Mouse (Mus musculus) CH12F3 (cell line): Measurements from ENCODE around the gene Rps6ka5.

Experiments
- in situ Hi-C: fragments of 300-500 bp; cut with MboI; formaldehyde crosslinking; loops from 2 replicates; pipeline ENCODE4 v1.14.3; 2020; ENCODE audit warnings: low sequenced_read_pairs

Gene Rps6ka5

GRCm38 (mm10) chr12:100725458-100725786 is 1.4 kb downstream of the Rps6ka5 start:
- in situ Hi-C loops: no loop called here

GRCm38 (mm10) chr12:100724606-100725457 is 2.0 kb downstream of the Rps6ka5 start:
- in situ Hi-C loops: no loop called here

DNA sequence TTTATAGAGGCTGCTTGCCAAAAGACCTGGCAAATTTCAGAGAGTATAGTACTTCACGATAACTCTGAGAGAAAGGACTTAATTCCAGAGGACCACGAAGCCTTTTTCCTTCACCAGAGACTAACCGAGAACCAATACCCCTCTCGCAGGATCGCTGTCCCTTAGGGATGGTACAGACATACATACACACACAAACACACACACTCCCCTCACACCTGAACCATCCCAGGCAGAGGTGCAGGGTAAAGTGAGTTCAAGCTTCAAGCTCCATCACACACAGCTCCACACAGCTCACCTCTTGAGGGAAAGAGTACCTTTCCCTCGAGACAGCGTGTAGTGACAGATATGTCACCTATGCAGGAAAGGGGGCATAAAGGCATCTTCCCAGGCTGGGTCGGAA is 2.6 kb downstream of the Rps6ka5 start:
- in situ Hi-C loops: no loop called here

DNA sequence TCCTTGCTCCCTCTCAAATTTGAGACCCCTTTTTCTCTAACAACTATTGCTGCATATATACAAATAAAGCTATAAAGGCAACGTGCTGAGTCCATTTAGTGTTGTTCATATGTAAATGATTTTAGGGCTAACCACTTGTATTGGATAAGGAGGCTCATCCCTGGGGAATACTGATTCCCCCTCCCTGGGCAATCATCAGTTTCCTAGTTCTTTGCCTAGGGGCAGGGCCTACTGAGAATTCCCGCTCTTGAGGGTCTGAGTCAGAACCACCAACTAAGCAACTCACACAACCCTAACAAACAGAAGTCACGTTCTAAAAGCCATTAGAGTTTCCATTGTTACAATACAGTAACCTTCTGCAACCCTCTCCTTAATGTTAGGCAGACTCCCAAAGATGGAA is 6.0 kb downstream of the Rps6ka5 start:
- in situ Hi-C loops: no loop called here

GRCm38 (mm10) chr12:100717446-100717845 is 9.3 kb downstream of the Rps6ka5 start:
- in situ Hi-C loops: no loop called here

GRCm38 (mm10) chr12:100716969-100717368 is 9.8 kb downstream of the Rps6ka5 start:
- in situ Hi-C loops: no loop called here

- in situ Hi-C loops: no loop called here
These were observed 15.0 kb downstream of the Rps6ka5 start for GRCm38 (mm10) chr12:100711819-100712218.

DNA sequence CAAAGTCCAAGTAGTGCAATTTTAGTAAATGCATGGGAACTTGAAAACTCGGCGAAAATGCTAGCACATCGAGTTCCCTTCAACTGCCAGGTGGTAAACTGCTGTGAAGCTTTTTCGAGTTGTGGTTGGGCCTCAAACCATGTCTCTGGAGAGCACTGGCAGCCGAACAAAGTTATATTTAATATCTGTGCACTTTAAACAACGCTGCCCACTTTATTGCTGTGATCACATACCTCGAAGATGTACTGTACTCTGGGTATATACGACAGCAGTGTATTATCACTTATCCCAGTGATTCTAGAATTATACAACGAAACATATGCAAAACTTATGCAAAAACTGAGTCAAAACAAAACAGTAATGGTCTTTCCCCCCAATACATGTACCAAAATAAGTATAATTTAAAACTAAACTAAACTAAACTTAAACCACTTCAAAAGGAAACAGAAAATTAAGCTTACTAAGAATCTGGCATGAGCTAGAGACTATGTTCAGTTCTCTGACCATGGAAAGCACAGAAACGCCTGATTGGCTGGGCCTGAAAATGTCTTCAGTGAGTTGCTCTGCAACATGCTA is 15.6 kb downstream of the Rps6ka5 start:
- in situ Hi-C loops: no loop called here

DNA sequence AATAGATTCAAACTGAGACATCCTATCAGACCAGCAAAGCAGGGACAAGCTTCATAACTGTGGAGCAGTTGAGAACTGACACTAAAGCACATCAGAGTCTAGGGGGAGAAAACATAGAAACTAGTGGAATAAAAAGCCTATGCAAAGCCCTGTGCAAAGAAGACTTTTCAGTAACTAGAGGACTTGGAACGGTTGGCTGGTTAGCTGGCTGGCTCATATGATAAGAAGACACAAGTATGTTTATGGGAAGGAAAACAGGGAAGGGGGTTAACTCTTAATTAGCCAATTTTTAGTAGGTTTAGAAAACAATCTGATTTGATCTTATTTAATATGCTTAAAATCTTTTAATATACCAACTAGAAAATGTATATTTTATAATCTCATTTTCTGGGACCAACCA is 16.4 kb downstream of the Rps6ka5 start:
- in situ Hi-C loops: no loop called here

DNA sequence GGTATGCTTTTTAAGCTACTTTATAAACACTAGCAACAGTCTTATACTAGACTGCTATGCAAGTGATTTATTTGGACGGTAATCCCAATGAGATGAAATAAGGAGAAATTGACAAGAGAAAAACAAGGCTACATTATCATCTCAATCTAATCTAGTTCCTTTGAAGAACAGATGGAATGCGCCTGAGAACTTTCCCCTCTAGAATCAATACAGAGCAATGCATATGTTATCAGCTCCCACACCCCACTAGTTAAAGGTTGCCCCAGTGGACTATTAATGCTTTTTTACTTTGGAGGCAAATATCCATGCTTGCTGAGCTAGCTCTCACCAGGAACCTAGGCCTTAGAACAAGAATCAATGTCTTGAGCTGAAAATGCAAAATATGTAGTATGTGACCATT is 19.5 kb downstream of the Rps6ka5 start:
- in situ Hi-C loops: no loop called here

- in situ Hi-C loops: no loop called here
These were observed 21.6 kb downstream of the Rps6ka5 start for GRCm38 (mm10) chr12:100705057-100705722.

DNA sequence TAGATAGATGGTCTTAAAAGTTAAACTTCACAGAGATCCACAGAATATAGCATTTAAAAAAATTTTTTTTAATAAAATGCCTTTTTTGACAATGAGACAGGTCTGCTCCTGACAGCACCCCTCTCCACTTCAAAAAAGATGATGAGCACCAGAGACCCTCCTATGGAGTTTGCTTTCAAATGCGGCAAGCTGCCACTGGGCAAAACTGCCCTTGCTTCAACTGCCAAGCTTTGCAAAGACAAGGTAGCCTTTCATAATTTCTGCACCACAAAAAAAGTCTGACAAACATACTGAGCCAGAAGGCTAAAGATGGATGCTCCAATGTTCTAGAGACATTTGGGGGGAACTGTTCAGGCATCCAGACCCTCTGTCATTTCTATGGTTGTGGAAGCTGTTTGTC is 28.8 kb downstream of the Rps6ka5 start:
- in situ Hi-C loops: no loop called here

GRCm38 (mm10) chr12:100696621-100697020 is 30.2 kb downstream of the Rps6ka5 start:
- in situ Hi-C loops: no loop called here

DNA sequence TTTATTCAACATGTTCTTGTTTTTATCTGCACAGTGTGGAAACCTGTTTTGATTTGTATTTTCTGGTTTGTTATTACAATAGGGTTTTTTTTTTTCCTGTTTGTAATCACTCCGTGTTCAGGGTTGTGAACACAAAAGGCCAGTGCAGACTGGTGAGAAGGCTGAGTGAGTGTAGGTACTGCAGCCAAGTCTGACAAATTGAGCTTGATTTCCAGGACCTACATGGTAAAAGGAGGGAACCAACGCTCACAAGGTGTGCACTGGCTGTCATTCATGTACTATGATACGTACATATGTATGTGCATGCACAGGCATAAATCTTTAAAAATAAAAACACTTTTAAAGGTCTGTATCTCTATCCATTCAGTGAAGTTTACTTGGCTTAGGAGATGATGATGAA is 31.5 kb downstream of the Rps6ka5 start:
- in situ Hi-C loops: no loop called here

DNA sequence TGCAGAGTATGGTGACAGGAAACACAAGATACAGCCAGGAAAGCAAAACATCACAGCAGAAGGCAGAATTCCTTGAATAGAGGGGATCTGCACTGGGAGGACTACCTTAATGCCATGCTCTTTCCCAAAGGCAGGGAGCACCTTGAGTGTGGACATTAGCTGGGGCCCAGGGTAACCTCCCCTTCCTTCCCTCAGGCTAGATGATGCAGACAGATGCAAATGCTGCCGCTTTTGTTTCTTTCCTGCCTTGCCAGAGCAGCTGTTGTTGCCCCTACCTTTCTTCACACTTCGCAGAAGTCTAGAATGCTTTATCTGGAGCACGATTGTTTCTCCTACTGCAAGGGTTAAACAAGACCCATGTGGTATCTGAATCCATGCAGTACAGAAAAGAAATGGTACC is 34.6 kb downstream of the Rps6ka5 start:
- in situ Hi-C loops: no loop called here

GRCm38 (mm10) chr12:100690444-100690843 is 36.3 kb downstream of the Rps6ka5 start:
- in situ Hi-C loops: no loop called here

DNA sequence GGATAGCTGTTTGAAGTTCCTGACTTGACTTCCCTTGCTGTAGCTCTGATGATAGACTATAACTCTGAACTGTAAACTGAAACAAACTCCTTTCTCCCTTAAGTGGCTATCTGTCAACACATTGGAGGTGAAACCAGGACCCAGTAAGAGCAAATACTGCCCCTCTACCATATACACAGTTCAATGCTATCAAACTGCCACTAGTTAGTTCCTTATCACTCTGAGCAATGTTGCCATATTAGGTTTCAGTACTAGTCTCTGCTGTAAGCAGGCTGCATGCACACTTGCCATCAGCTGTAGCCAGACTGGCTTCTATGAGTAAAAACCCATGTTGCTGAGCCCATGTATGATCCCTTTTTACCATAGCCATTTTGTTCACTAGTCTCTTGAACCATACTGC is 38.6 kb downstream of the Rps6ka5 start:
- in situ Hi-C loops: no loop called here

DNA sequence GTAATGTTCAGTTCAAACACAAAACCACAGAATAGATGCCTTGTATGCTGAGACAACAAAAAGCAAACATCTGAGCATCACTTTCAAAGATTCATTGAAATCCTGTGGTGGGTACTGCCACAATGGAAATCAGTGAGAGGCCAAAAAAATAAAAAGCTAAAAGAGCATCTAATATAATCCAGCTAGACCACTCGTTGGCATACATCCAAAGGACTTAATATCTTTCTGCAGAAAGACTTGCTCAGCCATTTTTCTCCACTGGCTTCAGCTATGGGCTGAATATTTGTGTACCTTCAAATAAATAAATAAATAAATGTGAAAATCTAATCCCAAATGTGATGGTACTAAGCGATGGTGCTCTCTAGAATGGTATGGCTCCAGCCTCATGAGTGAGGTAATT is 39.8 kb downstream of the Rps6ka5 start:
- in situ Hi-C loops: no loop called here

- in situ Hi-C loops: no loop called here
These were observed 45.0 kb downstream of the Rps6ka5 start for GRCm38 (mm10) chr12:100681752-100682151.

GRCm38 (mm10) chr12:100681241-100681640 is 45.5 kb downstream of the Rps6ka5 start:
- in situ Hi-C loops: no loop called here

DNA sequence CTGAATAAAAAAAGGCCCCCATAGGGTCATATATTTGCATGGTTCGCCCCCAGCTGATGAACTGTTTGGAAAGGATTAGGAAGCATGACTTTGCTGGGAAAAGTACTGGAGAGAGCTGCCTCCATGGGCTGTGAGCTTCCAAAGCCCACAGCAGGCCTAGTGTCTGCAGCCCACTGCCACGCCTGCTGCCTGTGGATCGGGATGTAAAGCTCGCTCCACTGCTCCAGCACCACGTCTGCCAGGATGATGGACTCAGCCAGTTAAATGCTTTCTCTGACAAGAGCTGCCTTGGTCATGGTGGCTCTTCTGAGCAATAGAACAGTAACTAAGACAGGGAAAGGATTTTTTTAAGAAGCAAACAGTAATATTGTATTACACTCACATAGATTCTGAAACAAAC is 46.1 kb downstream of the Rps6ka5 start:
- in situ Hi-C loops: no loop called here

DNA sequence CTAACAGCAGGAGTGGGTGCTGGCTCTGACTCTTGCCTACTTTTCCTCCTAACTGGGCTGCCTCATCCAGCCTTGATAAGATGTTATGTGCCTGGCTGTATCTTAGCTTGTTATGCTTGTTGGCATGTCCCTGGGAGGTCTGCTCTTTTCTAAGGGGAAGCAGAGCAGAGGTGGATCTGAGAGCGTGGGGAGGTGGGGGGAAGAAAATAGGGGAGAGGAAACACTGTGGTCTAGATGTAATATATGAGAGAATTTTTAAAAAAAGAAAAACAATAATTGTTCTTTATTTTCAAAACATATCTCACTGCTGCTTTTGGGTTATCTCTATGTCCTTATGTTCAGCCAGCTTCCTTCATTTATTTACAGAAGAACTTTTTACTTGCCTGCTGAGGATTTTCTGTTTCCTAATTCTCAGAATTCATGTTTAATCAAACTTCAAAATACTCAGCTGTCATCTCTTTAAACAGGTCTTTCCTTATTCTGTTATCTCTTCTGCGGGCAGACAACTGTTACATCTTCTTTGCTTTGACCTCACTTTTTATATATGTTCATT is 56.1 kb downstream of the Rps6ka5 start:
- in situ Hi-C loops: no loop called here
